Mouse (Mus musculus) hindlimb bud, embryonic 11.5 days (tissue): ENCODE results near the gene Usp39.

Experiments used
- DNase-seq: peaks from one replicate; pipeline ENCODE4 v3.0.0-alpha.2; 2012; ENCODE audit warnings: low read depth, low spot score; ENCODE audit errors: extremely low spot score

Usp39 gene

GRCm38 (mm10) chr6:72354025-72354424 lies 9.0 kb upstream of the Usp39 start:
- DNase-seq: no peak

DNA sequence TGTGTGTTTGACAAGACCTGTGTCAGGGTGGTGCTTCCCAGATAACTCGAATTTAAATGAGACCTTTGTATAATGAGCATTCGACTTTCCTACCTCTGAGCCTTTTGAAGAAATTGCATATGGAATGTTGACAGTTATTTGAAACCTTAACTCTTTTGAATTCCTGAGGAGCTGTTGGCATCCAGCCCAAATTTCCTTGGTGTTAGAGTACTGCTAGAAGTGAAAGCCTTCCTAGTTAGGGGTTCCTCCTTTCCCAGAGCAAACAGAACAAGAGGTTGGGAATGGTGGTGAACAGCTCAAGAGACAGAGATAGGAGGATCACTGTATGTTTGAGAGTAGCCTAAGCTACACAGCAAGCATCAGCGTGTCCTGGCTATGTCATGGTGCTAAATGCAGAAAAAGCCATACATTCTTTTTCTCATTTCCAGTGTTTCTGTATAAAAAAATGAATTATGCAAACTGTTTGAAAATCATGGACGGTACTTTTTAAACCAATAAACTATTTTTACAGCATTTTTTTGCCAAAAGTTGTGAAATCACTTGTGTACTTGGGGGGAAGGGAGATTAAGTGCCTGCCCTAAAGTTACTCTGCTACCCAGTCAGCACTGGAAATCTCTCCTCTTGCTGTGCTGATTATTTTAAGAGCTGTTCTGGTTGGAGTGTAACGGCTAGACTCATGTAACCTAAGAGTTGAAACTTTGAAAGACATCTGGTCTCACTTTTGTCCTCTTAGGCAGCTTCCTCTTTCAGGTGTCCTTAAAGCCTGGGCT lies 7.8 kb upstream of the Usp39 start:
- no peak for DNase-seq

- DNase-seq: no peak
Measured at GRCm38 (mm10) chr6:72350214-72350613, 5.2 kb upstream of the Usp39 start.

DNA sequence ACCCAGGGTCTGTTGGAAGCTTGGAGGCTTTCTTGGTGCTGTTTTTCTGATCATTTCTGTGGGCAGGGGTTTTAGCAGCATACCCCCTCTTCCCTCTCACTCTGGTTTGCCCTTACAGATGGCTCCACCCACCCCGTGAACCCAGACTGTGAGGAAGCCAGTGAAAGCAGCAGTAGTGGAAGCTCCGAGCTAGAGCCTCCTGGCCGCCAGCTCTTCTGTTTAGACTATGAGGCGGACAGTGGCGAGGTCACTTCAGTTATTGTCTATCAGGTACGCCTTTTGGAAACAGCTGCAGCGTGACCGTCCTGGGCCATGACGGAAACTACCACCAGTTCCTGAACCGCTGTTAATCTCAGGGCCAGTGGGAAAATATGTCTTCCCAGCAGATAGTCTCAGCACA lies 3.4 kb upstream of the Usp39 start:
- no peak for DNase-seq

DNA sequence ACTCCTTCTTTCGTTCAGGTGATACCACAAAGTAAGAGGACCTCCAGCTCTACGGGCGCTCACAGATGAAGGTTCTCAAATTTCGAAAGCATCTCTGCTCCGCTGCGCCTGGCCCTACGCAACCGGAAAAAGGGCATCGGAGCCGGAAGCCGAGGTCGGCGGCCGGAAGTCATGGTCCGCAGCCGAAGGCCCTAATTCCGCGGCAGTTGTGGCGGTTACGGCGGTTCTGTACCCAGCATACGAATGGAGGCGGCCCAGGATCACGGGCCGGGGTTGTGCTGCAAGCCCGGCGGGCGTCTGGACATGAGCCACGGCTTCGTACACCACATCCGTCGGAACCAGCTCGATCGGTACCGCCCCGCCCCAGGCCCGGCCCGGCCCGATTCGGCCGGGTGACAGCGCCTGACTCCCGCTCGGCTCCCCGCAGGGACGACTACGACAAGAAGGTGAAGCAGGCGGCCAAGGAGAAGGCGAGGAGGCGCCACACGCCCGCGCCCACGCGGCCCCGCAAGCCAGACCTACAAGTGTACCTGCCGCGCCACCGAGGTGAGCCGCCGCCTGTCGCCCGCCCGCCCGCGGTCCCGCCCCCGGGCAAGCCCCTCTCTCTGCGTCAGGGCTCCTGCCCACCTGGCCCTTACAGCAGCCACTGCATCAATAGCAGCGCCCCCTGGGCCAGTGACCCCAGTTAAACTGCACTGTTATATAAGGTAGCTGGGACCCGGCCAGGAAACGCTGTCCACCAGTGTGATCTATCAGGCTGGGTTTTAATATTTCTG lies 2.4 kb upstream of the Usp39 start, which contains the start of gene 0610030E20Rik:
0610030E20Rik (plus strand) TSS at position 152 of the 776 bp plus-strand sequence.
- DNase-seq: no peak

GRCm38 (mm10) chr6:72346261-72346660 lies 1.3 kb upstream of the Usp39 start:
- DNase-seq: no peak

DNA sequence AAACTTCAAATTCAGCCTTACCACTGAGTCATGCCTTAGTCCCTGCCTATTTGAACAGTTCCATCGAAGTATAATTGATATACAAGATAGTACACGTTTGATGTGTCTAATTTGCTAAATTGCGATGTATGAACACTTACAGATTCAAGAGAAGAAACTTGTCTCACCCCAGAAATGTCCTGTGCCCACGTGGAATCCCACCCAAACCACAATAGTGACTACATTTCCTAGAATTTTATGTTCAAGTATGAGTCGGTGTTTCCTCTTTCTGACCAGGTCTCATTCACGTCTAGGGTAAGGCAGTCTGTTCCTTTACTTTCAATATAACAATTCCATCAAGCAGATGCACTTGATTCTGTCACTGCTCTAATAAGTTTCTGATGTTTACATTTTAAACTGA lies 649 bp upstream of the Usp39 start:
- no peak for DNase-seq

GRCm38 (mm10) chr6:72344396-72345073 lies 449 bp downstream of the Usp39 start:
- no peak for DNase-seq

GRCm38 (mm10) chr6:72340481-72340880 lies 4.5 kb downstream of the Usp39 start:
- no peak for DNase-seq

- no peak for DNase-seq
Measured at GRCm38 (mm10) chr6:72333111-72333510, 11.9 kb downstream of the Usp39 start.

DNA sequence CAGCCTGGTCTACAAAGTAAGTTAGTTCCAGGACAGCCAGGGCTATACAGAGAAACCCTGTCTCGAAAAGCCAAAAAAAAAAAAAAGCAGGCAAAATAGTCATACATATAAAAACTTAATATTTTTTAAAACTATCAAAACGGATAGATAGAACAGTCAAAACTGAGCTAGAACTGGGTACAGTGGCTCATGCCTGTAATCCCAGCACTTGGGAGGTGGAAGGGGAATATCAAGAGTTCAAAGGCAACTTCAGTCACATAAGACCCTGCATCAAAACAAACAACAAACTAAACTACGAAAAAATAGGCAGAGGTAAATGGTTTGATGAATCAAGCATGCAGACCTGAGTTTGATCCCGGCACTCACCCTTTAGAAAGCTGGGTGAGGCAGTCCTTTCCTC lies 14.9 kb downstream of the Usp39 start:
- DNase-seq: no peak

GRCm38 (mm10) chr6:72329019-72329418 lies 16.0 kb downstream of the Usp39 start:
- no peak for DNase-seq

- DNase-seq: no peak
Measured at GRCm38 (mm10) chr6:72326274-72326673, 18.7 kb downstream of the Usp39 start.

GRCm38 (mm10) chr6:72323786-72324508 lies 21.0 kb downstream of the Usp39 start:
- no peak for DNase-seq

DNA sequence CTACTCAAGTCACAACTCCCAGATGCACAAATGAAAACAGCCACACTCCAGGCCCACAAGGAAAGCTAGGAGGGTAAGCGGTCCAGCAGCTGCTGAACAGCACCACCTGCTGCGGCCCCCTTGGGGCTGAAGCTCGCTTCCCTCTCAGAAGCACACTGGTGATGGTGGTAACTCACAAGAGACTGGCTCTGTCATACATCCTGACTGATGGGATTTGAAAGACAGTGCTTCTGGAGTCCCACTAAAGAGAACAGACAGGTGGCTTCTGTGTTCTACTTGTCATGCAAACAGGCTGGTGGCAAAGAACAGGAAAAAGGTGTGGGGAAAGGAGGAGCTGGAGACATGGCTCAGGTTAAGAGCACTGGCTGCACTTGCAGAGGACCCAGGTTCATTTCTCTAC lies 22.0 kb downstream of the Usp39 start:
- no peak for DNase-seq

DNA sequence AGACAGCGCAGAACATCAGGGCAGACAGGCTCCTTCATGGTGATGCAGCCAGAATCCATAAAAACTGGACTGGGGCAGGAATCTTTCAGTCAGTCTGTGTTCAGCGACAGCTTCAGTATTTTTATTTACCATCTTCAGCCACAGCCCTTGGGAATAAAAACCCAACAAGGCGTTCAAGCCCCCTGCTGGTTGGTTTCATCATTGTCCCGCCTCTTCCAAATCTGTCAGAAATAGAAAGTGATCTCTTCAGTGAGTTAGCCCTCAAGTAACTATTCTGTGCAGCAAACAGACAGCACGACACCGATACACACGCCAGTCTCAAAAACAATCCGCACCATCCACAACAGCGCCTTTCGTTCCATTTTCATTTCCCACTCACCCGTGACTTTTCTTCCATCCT lies 26.0 kb downstream of the Usp39 start:
- DNase-seq: no peak

GRCm38 (mm10) chr6:72318440-72318839 lies 26.5 kb downstream of the Usp39 start:
- DNase-seq: no peak

DNA sequence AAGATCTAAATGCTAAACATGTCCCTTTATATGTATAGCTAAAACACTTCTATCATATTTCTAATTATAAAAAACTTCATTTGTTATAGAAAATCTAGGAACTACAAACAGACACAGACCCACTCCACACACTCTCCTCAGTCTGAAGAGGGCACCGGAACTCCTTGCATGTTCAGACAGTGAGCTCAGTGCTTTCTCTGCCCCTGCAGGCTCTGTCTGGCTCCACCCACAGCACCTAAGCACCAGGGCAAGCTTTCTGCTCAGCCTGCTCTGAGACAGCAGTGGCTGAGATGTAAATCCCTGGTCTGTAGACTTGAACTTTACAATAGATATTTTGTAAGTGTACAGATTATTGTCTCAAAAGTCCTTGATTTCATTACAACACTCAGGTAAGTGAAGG lies 28.9 kb downstream of the Usp39 start:
- no peak for DNase-seq

GRCm38 (mm10) chr6:72315384-72315783 lies 29.6 kb downstream of the Usp39 start:
- DNase-seq: no peak

DNA sequence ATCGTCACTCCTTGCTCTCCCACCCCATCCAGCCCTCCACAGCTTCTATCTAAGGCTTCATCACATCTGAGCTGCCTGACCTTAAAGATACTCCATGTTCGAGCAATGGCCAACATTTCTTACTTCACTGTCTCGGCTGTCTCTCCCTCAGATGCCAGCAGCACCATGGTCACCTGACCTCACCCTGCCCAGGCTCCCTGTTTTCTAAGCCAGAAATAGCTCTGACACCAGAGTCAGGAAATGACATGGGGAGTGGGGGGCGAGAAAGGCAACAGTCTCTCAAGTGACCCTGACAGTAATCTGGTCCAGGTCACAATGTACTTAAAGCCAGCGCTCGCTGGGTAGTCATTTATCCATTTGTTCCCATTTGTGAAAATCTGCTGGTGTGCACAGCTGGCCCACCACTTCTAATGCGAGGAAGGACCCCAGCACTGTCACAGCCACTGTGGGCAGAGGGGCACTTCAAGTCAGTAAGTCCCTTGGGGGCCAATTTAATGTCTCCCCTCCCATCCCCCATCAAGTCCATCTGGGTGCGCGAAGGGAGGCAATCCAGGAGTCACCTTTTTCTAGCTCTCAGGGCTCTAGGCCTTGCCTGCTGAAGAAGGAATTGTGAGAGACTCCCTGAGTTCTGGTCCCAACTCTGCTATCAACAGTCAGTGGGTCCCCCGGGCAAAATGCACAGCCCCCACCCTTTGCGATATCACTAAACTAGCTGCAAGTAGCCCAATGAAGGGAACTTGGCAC lies 31.7 kb downstream of the Usp39 start:
- DNase-seq: no peak
